Mouse (Mus musculus) right cerebral cortex, adult 2 months (tissue): Measurements from ENCODE around the gene 4933402J07Rik.

ENCODE experiments used
- DNase-seq, 2 experiments: peaks; one replicate each; pipeline ENCODE4 v3.0.0; 2021 to 2022; ENCODE audit warnings: low spot score in 2 of 2

4933402J07Rik gene

GRCm38 (mm10) chr8:87563553-87563952 lies at the start of gene 4933402J07Rik:
TSS of gene 4933402J07Rik (plus strand) at chr8:87563853.
- DNase-seq: no peak

GRCm38 (mm10) chr8:87517132-87517531 lies 46.5 kb upstream of the 4933402J07Rik start:
- DNase-seq: no peak

GRCm38 (mm10) chr8:87525006-87525405 lies 38.6 kb upstream of the 4933402J07Rik start:
- no peak for DNase-seq

GRCm38 (mm10) chr8:87531176-87531575 lies 32.5 kb upstream of the 4933402J07Rik start:
- DNase-seq: no peak

GRCm38 (mm10) chr8:87533476-87533875 lies 30.2 kb upstream of the 4933402J07Rik start:
- DNase-seq: no peak

- no peak for DNase-seq
Measured at GRCm38 (mm10) chr8:87534846-87535245, 28.8 kb upstream of the 4933402J07Rik start.

GRCm38 (mm10) chr8:87536615-87537329 lies 26.9 kb upstream of the 4933402J07Rik start:
- DNase-seq: peak; percentile 59 to 80

- peak; percentile 18 to 21 for DNase-seq
Measured at GRCm38 (mm10) chr8:87539829-87540394, 23.7 kb upstream of the 4933402J07Rik start.

GRCm38 (mm10) chr8:87549881-87550280 lies 13.8 kb upstream of the 4933402J07Rik start:
- DNase-seq: no peak

- DNase-seq: no peak
Measured at GRCm38 (mm10) chr8:87552801-87553200, 10.9 kb upstream of the 4933402J07Rik start.

- DNase-seq: no peak
Measured at GRCm38 (mm10) chr8:87560801-87561200, 2.9 kb upstream of the 4933402J07Rik start.

- DNase-seq: no peak
Measured at GRCm38 (mm10) chr8:87569203-87569602, 5.5 kb downstream of the 4933402J07Rik start.

- DNase-seq: no peak
Measured at GRCm38 (mm10) chr8:87569706-87570563, 6.3 kb downstream of the 4933402J07Rik start.

GRCm38 (mm10) chr8:87570564-87570855 lies 6.9 kb downstream of the 4933402J07Rik start:
- no peak for DNase-seq

GRCm38 (mm10) chr8:87570880-87571279 lies 7.2 kb downstream of the 4933402J07Rik start:
- peak in 1 of 2 experiments; percentile 16 for DNase-seq

GRCm38 (mm10) chr8:87594272-87594671 lies 30.6 kb downstream of the 4933402J07Rik start:
- DNase-seq: peak; percentile 67 to 85

GRCm38 (mm10) chr8:87602731-87603130 lies 39.1 kb downstream of the 4933402J07Rik start:
- no peak for DNase-seq

- DNase-seq: no peak
Measured at GRCm38 (mm10) chr8:87609110-87609509, 45.5 kb downstream of the 4933402J07Rik start.

GRCm38 (mm10) chr8:87609651-87610192 lies 46.1 kb downstream of the 4933402J07Rik start:
- DNase-seq: no peak

GRCm38 (mm10) chr8:87613701-87614100 lies 50.0 kb downstream of the 4933402J07Rik start:
- no peak for DNase-seq

GRCm38 (mm10) chr8:87619118-87619517 lies 55.5 kb downstream of the 4933402J07Rik start:
- peak; percentile 47 to 56 for DNase-seq

GRCm38 (mm10) chr8:87619529-87619928 lies 55.9 kb downstream of the 4933402J07Rik start:
- no peak for DNase-seq
